Mouse (Mus musculus): ENCODE measurements around the gene Tbca. TPM values are rescaled to one million over a fixed set of nuclear protein-coding genes. Genes with fewer than 3 reads are reported as not detected.

Tbca gene
- total RNA-seq, 2 experiments from 2014 or later, result 110 to 128 TPM

GRCm38 (mm10) chr13:94875396-94875880 lies 86.7 kb downstream of the Tbca start, which contains the start of gene Otp:
Otp (plus strand) TSS chr13:94875602.
- intact Hi-C loops (cut with DNase I), result no loop called here
- DNase-seq (ENCODE audit: low spot score in 2 of 2), result no peak

- no peak for DNase-seq (ENCODE audit: low spot score in 2 of 2)
- intact Hi-C loops (cut with DNase I), result no loop called here
Measured at GRCm38 (mm10) chr13:94876286-94877210, 87.8 kb downstream of the Tbca start.

GRCm38 (mm10) chr13:94877211-94877590 lies 88.5 kb downstream of the Tbca start:
- intact Hi-C loops (cut with DNase I), result no loop called here
- no peak for DNase-seq (ENCODE audit: low spot score in 2 of 2)

GRCm38 (mm10) chr13:94877991-94878745 lies 89.5 kb downstream of the Tbca start:
- intact Hi-C loops (cut with DNase I), result no loop called here
- no peak for DNase-seq (ENCODE audit: low spot score in 2 of 2)

- intact Hi-C loops (cut with DNase I), result loop anchor here (5.0 kb wide), 1 partner anchor 284 kb away; no protein-coding TSS in a partner anchor
- no peak for DNase-seq (ENCODE audit: low spot score in 2 of 2)
Measured at GRCm38 (mm10) chr13:94881201-94881600, 92.5 kb downstream of the Tbca start.

- intact Hi-C loops (cut with DNase I), result loop anchor here (5.0 kb wide), 1 partner anchor 285 kb away; no protein-coding TSS in a partner anchor
- no peak for DNase-seq (ENCODE audit: low spot score in 2 of 2)
Measured at GRCm38 (mm10) chr13:94882221-94882620, 93.5 kb downstream of the Tbca start.

GRCm38 (mm10) chr13:94882711-94883145 lies 94.0 kb downstream of the Tbca start:
- intact Hi-C loops (cut with DNase I), result loop anchor here (5.0 kb wide), 1 partner anchor 285 kb away; no protein-coding TSS in a partner anchor
- no peak for DNase-seq (ENCODE audit: low spot score in 2 of 2)

- DNase-seq (ENCODE audit: low spot score in 2 of 2), result peak in 1 of 2 experiments; percentile 25
- intact Hi-C loops (cut with DNase I), result loop anchor here (5.0 kb wide), 1 partner anchor 286 kb away; no protein-coding TSS in a partner anchor
Measured at GRCm38 (mm10) chr13:94883163-94883965, 94.7 kb downstream of the Tbca start.

GRCm38 (mm10) chr13:94883966-94884960 lies 95.6 kb downstream of the Tbca start:
- intact Hi-C loops (cut with DNase I), result loop anchor here (5.0 kb wide), 1 partner anchor 287 kb away; no protein-coding TSS in a partner anchor
- DNase-seq (ENCODE audit: low spot score in 2 of 2), result peak in 1 of 2 experiments; percentile 37

GRCm38 (mm10) chr13:94885291-94886235 lies 96.9 kb downstream of the Tbca start:
- no peak for DNase-seq (ENCODE audit: low spot score in 2 of 2)
- intact Hi-C loops (cut with DNase I), result no loop called here

Other genes starting within 250 kb of the Tbca start
- gene Otp, start 86.7 kb downstream of the Tbca start, total RNA-seq (2021), result under 1 TPM in 1 of 2 experiments, not detected in 1; 0.34 TPM
- 10 to 100 TPM; 19.7 to 21.7 TPM for gene Wdr41, start 187.4 kb downstream of the Tbca start, total RNA-seq (2021)